Mouse (Mus musculus) monocyte, adult 5-6 weeks (primary cell): ENCODE measurements around the gene Rapgef2. TPM values are rescaled to one million over a fixed set of nuclear protein-coding genes. Genes with fewer than 3 reads are reported as not detected.
A peak's percentile ranks its signal among the peaks of the same experiment; 100 is the strongest.

Experiments used
- ATAC-seq: fragments of 153-309, 156-312 bp; replicated peaks from 2 replicates; pipeline ENCODE4 v1.8.0; 2017; ENCODE audit warnings: mild to moderate bottlenecking; ENCODE audit not compliant: low TSS enrichment, insufficient number of reproducible peaks, severe bottlenecking, poor library complexity, low FRiP score
- total RNA-seq: library from RNA; stranded (forward); fragments of 200-1000, 200-491, 200-594 nt; gene quantifications from 3 replicates; pipeline ENCODE4 v1.2.3, GENCODE M21; 2017

Gene Rapgef2
- total RNA-seq, 1 experiment from 2014 or later, result 28.9 TPM

DNA sequence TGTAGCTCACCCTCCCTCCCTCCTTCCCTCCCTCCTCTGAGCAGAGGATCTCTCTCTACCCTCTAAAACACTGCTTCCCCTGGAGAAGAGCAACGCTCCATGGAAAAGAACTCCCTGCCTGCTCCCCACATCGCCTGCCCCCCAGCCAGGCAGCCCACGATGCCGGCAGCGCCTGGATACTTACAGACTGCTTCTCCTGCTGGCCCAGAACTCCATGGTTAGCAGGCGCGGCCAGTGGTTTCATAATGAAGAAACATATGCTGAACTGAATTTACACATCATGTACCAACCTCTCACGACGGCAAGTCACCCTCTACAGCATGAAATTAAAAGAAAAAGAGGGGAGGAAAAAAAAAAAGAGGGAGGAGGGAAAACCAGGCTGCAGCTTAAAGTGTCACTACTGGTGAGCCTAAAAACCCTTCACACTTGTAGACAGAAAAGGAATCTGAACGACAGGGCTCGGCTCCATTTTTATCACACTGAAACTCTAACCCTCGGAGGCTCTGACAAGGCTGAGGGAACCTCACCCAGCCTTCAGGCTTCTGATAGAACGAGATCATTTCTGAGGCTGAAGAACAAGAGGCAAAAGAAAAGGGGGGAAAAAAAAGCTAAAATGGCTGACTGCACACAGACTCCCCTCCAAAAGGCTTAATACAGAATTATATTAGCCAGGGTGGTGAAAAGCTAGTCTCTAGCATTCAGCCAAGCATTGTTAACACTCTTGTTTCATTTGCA, 141.5 kb downstream of the Rapgef2 start:
- no peak for ATAC-seq

DNA sequence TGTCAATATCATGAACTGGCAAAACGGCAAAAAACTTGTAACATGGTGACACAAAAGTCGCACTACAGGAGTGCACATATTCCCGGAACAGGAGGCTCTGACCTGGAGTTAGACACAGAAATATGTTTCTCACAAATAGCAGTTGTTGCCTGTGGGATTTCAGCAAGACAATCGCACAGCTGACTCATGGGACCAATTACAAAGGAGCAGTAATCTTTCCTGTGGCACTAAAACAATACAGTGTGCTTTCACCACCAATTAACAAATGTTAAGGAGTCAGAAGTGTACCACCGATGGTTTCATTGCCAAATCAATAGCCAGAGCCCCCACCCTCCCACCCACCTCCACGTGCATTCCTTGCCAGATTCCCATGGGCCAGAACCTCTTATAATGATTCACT, 142.2 kb downstream of the Rapgef2 start:
- ATAC-seq, result no peak

DNA sequence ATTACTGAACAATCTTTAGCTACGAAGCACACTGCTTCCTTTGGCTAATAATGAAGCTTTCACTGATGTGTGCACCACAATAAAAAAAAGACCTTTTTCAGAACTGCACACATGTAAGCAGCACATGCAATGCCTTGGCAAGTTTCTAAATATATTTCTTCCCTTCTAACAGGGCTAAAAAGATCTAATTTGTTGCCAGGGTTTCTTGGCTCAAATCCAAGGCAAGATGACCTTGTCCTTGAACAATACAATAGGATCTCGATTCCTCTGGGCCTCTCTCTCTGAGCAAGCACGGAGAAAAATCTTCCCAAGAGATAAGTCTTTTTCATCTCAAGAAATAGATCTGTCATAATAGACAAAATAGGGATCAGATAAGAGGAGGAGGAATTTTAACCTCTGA, 147.1 kb downstream of the Rapgef2 start:
- no peak for ATAC-seq

DNA sequence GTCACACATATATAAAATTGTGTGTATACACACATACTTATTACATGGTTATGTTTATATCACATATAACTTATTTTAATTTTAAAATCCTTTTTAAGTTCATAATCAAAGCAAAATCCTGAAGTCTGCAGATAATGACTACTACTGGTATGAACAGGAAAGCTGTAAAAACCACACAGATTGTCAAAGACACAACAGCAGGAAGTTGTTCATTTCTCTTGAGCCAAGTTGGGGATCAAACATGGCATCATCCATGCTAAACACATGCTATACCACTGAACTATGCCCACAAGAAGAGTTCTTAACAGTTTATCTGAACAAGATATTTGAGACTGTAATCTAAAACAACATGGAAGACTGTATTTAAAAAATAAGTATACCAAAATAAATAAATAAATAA, 147.7 kb downstream of the Rapgef2 start:
- ATAC-seq, result no peak

DNA sequence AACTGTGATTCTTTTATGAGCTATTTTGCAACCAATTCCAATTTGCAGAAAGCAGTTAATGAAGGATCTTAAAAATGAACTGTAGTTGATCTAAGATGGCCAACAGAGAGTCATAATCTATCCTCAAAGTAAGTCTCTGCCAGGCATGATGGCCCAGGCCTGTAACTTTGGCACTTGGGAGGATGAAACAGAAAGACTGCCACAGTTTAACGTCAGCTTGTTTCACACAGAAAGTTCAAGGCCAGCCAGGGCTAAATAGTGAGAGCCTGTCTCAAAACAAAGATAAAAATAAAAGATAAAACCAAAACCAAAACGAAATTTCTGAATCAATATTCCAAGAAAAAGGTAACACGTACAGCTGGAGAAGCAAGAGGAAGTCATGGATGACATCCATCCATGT, 155.3 kb downstream of the Rapgef2 start:
- no peak for ATAC-seq

DNA sequence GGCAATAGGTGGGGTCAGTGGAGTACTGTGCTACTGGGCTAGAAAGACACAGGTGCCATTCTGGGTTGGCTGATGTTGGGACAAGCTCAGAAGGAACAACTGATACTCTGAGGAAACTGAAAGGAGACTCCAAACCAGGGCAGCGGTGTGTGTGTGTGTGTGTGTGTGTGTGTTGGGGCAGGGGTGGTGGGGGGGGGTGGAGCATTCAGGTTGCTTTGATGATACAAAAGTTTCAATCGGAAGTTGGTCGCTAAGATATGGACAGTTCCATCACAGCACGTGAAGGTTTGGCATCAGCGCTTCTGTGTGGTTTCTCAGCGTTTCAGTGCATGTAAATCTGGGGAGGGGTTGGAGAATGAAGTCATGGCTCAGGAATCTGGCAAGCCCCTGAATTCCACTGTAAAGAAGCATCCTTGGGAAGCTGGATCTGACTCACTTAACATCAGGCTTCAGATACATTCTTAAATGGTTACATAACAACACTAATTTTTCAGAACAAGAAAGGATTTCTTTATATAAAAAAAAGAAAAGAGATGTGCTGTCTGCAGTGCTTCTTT, 157.2 kb downstream of the Rapgef2 start:
- no peak for ATAC-seq

DNA sequence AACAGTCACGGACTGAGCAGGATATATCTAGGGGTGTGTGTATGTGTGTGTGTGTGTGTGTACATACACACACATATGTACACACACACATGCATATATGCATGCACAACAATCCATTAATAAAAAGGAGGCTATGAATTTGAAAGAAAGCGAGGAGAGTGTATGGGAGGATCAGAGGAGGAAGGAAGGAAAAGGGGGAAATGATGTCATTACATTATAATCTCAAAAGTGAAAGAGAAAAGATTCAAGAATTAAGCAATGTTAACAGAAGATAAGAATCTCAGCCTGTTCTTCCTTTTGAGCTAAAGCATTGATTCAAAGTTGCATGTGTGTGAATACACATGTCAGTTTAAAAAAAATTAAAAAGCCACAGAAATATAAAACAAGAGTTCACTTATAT, 158.5 kb downstream of the Rapgef2 start:
- no peak for ATAC-seq

DNA sequence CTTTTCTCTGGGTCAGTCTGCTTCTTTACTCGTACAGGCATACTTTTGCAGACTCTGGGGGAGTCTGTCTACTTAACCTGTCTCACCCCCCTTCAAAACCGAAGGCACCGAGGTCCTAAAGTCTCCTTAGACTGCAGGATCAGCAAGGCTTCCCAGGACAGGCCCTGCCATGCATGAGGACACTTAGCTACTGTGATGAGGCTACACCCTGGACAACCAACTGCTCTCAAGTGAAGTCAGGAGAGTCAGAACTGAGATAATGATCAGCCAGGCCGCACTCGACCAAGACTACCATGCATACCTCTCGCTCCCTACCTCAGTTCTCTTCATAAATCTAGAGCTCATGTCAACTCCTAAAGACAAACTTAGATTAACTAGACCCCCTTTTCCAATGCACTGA, 159.5 kb downstream of the Rapgef2 start:
- ATAC-seq, result no peak

DNA sequence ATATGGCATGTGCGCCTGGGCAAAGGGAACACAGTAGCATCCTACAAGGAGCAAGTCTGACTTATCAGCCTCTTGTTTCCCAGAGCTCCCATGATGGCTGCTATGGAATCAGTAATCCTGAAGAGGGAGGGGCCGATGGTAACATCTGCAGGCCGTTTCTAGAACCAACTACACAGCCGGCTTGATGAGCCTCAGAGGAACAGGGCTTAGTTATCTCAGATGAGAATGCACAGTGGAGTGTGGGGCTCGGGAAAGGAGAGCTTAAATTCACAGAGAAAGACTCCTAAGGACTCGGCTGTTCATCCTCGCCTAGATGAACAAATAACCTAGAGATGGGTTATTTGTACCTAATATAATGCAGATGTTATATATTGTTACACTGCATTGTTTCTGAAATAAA, 164.9 kb downstream of the Rapgef2 start:
- no peak for ATAC-seq

DNA sequence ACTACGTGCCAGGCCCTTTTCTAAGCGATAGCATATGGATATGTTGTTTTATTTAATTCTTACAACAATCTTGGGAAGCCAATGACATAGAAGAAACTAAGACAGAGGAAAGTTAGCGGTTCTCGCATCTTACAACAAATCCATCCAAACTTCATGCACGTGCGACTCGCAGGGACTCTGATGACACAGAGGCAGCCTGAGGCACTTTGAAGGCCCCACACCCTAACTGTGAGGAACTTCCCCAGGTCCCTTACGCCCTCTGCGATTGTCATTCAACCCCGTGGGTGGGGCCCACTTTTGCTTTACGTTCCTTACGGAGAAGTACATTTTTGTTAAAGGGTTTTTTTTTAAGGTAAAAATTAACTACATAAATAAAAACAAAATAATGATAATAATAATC, 166.3 kb downstream of the Rapgef2 start:
- peak; percentile 89 for ATAC-seq

DNA sequence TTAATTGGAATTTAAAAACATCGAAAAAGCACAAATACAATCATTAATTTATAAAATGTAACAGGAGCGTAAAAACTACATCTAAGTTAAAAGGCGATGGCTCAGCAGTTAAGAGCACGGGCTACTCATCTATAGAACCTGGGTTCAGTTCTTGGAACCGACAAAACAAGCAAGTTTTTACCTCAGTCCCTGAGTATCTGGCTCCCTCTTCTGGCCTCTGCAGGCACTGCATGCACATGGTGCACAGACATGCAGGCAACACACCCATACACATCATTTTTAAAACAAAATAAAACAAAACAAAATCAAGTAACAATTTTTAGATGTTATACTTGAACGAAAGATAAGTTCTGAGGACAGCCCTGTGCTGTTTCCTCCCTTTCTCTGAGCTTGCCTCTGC, 176.2 kb downstream of the Rapgef2 start:
- no peak for ATAC-seq

DNA sequence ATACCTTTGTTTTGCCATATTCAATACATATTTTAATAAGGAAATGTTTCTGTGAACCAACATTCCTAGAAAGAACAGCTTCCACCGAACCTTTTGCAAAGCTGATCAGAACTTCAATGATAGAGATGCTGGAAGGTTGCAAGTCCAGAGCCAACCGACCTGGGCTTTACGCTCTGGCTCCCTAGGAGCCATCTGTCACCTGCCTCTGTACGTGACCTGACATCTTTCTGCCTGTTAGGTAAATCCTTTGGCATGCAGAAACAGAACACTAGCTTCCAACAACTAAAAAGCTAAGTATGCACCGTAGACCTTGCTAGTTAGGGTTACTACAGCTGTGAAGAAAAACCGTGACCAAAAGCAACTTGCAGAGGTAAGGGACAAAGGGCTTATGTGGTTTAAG, 178.1 kb downstream of the Rapgef2 start:
- ATAC-seq, result no peak

DNA sequence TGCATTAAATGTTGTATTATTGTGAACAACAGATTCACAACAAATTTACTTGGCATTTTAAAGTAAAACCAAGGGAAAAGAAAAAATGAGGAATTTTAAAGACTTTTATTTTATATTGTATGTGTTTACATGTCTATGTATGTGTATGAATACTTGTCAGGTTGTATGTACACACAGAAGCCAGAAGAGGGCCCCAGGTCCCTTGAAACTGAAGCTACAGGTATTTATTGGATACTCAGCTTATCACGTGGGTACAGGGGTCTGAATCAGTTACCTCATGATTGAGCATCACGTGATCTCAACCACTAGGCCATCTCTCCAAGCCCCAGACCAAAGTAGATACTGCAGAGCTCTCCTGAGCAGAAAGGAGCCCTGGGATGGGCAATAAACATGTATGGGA, 180.0 kb downstream of the Rapgef2 start:
- ATAC-seq, result no peak

DNA sequence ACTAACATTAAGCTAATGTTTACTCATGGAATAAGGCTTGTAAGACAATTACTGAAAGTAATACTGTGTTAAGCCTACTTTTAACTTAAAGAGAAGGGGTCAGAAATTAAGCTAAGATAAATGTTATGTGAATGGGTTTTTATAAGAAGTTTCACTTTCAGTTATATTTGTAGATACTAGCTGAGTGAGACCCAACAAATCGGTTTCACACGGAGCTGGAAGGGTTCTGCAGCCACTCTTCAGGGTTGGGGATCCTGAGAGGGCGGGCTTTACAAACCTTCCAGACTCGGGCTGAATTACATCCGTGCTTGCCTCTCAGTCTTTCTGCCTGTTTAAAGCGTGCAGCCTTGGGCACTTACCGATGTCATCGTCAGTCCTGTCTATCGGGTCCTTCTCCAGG, 182.7 kb downstream of the Rapgef2 start:
- no peak for ATAC-seq

DNA sequence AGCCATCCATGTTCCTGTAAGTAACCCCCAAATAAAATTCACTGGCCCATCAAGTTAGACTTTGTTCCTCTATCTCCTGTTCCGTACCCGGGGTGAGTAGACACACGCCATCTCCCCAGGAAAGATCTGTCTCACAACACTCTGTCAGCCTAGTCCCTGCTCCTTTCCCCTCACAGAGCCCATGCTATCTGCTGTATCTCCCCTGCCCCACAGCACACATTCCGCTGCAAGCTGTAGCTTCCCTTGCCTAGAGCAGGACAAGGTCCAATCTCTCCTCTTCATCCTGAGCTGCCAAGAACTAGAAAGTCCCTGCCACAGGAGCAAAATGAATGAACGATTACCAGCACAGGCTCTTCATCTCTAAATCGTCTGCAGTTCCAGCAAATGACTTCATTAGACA, 184.6 kb downstream of the Rapgef2 start:
- ATAC-seq, result no peak

DNA sequence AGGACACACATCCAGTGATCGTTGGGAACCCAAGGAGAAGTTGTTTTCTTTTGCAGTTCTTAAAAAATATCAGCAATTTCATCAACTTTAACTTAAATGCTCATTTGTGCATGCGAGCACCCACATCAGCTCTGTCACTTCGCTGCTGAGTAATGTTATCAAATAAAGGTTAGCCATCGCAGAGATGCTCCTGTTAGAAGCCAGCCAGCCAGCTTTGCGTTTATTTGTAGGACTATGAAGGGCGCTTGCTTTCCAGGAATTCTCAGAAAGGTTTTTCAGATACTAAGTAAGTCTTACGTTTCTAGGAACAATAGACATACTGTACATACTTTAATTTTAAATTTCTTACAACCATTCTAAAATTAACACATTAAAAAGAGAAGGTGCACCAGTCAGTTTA, 185.5 kb downstream of the Rapgef2 start:
- ATAC-seq, result no peak

DNA sequence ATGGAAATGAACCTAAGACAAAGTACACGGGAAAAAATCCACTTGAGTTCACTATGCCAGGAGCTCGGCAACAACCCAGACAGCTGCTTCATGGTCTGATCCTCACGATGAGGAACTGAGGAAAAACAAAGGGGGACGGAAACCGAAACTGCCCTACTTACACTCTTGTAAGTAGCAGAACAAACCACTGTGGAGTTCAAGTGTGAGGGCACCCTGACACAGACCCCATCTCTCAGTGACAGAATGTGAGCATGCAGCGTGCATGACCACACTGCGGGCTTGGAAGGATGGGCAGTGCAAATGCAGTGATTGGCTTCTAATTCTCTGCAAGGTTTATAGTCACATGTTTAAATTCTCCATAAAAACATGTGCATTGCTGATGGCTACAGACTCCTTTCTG, 197.2 kb downstream of the Rapgef2 start:
- peak; percentile 63; the same call in 1 of the 2 replicates for ATAC-seq

DNA sequence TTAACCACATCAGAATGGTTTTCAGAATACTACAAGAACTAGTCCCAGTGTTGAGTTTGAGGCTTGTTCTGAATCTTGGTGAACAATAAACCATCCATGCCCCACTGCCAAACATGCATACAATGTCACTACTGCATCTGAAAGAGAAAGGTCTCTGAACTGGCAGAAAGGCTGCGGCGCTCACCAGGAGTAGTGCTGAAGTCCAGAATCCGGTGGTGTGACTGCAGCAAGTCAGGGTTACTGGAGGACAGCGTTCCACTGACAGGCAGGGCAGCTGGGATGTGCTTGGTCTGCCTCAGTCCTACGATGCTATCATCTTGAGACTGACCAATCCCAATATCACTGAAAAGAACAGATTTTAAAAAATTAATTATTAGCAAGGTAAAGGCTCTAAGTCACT, 197.9 kb downstream of the Rapgef2 start:
- ATAC-seq, result no peak

DNA sequence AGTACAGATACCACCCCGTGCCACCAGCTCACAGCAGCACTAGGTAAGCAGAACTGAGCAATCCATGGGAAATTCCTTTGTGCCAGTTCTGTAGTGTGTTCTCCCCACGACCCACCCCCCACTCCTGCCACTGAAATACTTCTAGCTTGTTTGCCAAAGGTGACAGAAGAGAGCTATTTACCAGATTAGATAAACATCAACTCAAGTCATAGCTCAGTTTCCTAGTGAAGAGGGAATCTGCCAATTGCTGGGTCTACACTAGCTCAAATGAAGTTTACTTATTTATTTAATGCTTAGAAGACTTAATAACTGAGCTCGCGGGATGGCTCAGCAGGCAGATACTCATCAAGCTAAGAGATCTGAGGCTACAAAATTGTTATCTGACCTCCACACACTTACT, 200.0 kb downstream of the Rapgef2 start:
- ATAC-seq, result no peak

DNA sequence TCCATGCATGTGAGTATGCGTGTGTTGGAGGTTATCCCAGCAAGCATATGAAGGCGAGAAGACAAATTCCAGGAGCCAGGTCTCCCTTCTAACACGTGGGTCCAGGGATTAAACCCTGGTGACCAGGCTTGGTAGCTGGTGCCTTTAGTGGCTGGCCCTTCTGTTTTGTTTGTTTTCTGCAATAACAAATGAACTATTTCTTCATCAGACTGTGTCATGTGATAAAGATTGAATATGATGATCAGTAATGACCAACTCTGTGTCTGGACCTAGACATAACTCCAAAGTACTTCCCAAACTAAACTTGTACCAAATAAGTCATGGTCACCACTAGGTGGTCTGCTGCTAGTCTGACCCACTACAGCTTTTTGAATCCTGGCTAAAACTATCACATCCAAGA, 202.4 kb downstream of the Rapgef2 start:
- no peak for ATAC-seq

DNA sequence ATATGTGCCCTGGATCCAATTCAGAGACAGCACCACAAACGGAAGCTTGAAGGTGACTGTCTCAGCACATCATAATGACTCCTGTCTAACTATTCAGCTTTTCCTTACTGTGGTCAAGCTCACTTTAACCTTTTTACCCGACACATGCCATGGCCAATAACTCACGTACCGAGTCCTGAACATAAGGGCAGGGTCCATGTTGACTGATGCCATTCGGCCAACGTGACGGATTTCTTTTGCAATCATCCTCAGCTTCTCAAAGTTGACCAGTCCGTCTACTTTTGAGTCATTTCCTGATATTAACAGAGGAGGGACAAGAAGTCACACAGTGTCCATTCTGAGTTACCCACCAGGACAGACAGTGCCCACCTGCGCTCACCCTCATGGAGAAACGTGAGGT, 203.3 kb downstream of the Rapgef2 start:
- no peak for ATAC-seq
